Mouse (Mus musculus): ENCODE measurements around the gene Cntd1.
"Not testable (repeated sequence)": the region's sequence is repeated elsewhere in the genome, so short reads cannot be mapped to it uniquely, and the experiment has no call there.

The Cntd1 gene

DNA sequence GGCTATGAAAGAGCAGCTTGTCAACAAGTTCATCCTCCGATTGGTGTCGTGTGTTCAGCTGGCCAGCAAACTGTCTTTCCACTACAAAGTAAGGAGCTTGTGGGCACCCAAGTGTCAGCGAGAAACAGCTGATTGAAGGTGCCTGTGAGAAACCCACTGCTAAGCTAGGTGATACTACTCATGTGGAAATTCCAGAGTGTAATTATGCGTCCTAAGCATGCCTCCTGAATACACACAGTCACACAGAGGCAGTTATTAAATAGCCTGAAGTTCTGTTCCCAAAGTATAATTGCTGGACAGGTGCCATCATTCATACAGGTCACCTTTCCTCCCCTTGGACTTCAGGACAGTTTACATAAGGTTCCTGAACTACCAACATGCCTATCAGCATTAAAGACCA, 5.0 kb downstream of the Cntd1 start:
- in situ Hi-C loops (cut with MseI, MboI) = no loop called here

DNA sequence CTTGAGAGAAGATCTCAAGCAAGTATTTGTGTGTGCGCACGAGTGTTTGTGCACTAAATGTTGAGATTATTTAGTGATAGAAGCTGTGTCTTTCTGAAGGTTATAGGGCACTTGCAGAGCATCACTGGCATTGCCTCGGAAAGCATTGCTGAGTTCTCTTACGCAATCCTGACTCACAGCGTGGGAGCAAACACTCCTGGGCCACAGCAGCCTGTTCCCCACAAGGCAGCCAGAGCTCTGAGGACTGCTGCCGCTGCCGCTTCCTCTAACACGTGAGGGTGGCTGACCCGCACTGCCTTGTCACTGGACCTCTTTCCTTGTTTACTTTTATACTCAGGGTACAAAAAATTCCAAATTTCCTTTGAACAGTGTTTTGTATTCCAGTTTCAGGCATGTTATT, 8.5 kb downstream of the Cntd1 start:
- in situ Hi-C loops (cut with MseI, MboI) = no loop called here

GRCm38 (mm10) chr11:101291231-101291630, 12.4 kb downstream of the Cntd1 start:
- in situ Hi-C loops (cut with MseI, MboI) = no loop called here

DNA sequence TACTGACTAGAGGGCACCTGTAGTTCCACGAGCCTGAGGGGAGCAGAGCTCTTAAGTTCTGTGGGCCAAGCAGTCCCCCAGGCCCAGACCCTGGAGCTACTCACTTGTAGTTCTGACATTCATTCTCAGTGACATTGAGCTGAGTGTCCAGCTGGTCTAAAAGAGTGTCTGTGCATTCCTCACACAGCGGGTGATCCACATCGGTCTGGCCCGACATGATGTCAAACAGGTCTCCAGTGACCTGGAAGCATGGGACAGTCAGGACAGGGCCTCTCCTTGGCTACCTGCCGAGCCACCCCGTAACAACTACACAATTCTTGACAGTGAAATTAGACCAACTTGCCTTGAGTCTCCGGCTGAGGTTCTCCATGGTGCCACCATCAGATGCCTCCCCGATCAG, 16.4 kb downstream of the Cntd1 start:
- in situ Hi-C loops (cut with MseI, MboI) = no loop called here

GRCm38 (mm10) chr11:101300881-101301280, 22.1 kb downstream of the Cntd1 start:
- in situ Hi-C loops (cut with MseI, MboI) = loop anchor here in 1 of 2 experiments (10.0 kb wide), 1 partner anchor 86 kb away; no protein-coding TSS in a partner anchor

DNA sequence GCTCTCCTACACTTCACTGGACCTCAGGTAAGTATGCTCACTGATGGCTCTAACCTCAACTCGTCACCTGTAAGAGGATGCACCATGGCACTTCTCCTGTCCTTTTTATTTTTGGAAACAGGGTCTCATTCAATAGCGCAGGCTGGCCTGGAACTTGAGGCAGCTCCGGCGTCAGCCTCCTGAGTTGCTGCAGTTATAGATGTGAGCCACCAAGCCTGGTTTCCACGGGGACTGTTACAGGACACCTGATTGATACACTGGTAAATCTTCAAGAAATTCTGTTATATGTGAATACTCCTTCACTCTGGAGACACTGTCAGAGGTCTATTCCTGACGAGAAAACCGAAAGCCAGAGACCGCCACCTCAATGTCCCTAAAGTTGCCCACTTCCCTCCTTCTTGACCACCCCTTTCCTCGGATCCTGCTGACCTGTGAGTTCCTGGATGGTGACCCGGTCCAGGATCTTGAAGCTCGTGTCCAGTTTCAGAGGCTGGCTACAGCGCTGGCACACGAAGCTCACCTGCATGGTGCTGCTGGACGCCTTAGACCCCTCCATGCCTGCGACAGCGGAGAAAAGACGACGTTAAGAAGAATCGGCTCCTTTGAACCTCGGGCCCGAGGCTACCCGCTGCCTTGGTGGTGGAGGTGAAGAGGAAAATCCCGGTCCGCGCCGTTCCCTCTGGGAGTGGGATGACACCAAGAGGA, 22.6 kb downstream of the Cntd1 start:
- in situ Hi-C loops (cut with MseI, MboI) = loop anchor here in 1 of 2 experiments (10.0 kb wide), 1 partner anchor 87 kb away; no protein-coding TSS in a partner anchor

DNA sequence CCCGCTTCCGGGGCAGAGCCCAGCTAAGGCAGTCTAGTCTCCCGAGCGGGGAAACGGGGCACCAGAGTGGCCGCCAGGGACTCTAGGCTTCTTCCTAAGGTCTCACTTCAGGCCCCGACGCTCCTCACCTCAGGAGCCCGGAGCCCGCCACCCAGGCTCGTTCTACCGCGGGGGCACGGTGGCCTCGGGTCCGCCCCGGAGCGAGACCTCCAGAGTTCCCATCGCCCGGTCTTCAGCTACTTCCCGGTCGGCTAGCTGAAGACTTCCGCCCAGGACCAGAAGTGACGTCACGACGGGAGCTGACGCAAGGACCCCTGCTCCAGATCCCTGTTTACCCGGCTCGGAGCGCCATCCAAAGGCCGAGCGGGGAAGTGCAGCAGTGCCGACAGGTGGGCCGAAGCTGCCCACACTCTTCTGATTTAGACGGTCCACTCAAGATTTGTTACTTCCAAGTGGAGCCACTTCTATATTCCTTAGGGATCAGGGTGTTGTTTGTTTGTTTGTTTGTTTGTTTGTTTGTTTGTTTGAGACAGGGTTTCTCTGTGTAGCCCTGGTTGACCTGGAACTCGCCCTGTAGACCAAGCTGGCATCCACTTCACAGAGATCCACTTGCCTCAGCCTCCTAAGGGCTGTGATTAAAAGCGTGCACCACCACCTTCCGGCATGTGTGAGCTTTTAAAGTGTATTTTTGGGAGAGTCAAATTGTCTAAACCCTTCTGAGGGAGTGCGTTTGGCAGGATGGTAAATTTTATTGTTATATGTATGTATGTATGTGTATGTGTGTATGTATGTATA, 23.4 kb downstream of the Cntd1 start, which contains the start of gene Becn1:
TSS of gene Becn1 (minus strand) at position 283 of the 795 bp plus-strand sequence.
- in situ Hi-C loops (cut with MseI, MboI) = loop anchor here in 1 of 2 experiments (10.0 kb wide), 1 partner anchor 87 kb away; no protein-coding TSS in a partner anchor

GRCm38 (mm10) chr11:101307744-101308143, 28.9 kb downstream of the Cntd1 start:
- in situ Hi-C loops (cut with MseI, MboI) = loop anchor here in 1 of 2 experiments (10.0 kb wide), 1 partner anchor 93 kb away; no protein-coding TSS in a partner anchor

- in situ Hi-C loops (cut with MseI, MboI) = no loop called here
These were observed 32.3 kb downstream of the Cntd1 start for GRCm38 (mm10) chr11:101311083-101311482.

DNA sequence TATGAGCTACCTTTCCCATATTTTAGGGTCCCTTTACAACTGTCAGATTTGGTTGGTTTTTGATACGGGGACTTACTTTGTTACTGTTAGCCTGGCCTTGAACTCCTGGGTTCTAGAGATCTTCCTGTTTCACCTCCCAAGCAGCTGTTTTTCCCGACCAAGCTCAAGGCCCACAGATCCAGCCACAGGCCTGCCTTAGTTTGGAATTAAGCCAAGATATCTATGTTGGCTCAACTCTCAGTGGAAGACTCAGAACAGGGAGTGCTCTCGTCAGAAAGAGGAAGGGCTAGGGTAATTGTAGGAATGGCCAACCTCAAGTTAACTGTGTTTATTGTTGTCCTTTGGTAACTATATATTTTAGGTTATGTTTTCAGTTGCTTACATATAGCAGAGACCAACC, 33.3 kb downstream of the Cntd1 start:
- in situ Hi-C loops (cut with MseI, MboI) = no loop called here

- in situ Hi-C loops (cut with MseI, MboI) = no loop called here
These were observed 35.8 kb downstream of the Cntd1 start for GRCm38 (mm10) chr11:101314567-101314966.

- in situ Hi-C loops (cut with MseI, MboI) = no loop called here
These were observed 36.4 kb downstream of the Cntd1 start for GRCm38 (mm10) chr11:101315082-101315650.

GRCm38 (mm10) chr11:101315665-101316500, 37.1 kb downstream of the Cntd1 start, which contains the start of gene Psme3:
TSS of gene Psme3 (plus strand) at chr11:101316213.
- in situ Hi-C loops (cut with MseI, MboI) = no loop called here

GRCm38 (mm10) chr11:101316501-101316917, 37.7 kb downstream of the Cntd1 start:
- in situ Hi-C loops (cut with MseI, MboI) = no loop called here

GRCm38 (mm10) chr11:101323609-101324008, 44.8 kb downstream of the Cntd1 start:
- in situ Hi-C loops (cut with MseI, MboI) = loop anchor here in 1 of 2 experiments (5.0 kb wide), 1 partner anchor 74 kb away; no protein-coding TSS in a partner anchor

DNA sequence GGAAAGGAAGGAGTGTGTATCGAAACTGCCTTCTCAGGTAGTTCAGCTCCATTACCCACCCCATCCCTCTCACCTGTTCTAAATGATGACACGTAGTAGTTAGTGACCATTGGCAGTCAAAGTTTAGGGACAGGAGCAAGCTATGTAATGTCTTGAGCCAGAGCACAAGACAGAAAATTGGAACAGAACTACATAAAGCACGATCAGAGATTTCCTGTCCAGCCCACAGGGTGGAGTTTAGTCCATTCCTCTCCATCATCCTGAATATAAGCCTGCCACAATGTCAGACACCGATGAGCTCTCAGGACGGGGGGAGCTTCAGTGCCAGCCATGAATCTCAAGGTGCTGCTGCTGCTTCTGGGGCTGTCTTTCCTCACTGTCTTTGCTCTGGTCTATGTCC, 46.0 kb downstream of the Cntd1 start, which contains the start of gene Aoc2:
TSS of gene Aoc2 (plus strand) at position 301 of the 400 bp plus-strand sequence.
- in situ Hi-C loops (cut with MseI, MboI) = loop anchor here in 1 of 2 experiments (5.0 kb wide), 1 partner anchor 73 kb away; no protein-coding TSS in a partner anchor

- in situ Hi-C loops (cut with MseI, MboI) = not testable (repeated sequence)
These were observed 46.4 kb downstream of the Cntd1 start for GRCm38 (mm10) chr11:101325201-101325600.

DNA sequence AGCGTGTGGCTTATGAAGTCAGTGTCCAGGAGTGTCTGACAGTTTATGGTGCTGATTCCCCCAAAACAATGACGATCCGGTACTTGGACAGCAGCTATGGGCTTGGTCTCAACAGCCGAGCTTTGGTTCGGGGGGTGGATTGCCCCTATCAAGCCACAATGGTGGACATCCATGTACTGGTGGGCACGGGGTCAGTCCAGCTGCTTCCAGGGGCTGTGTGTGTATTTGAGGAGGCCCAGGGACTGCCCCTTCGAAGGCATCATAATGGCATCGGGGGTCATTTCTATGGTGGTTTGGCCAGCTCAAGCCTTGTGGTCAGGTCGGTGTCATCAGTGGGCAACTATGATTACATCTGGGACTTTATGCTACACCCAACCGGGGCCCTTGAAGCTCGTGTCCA, 47.3 kb downstream of the Cntd1 start:
- in situ Hi-C loops (cut with MseI, MboI) = no loop called here

DNA sequence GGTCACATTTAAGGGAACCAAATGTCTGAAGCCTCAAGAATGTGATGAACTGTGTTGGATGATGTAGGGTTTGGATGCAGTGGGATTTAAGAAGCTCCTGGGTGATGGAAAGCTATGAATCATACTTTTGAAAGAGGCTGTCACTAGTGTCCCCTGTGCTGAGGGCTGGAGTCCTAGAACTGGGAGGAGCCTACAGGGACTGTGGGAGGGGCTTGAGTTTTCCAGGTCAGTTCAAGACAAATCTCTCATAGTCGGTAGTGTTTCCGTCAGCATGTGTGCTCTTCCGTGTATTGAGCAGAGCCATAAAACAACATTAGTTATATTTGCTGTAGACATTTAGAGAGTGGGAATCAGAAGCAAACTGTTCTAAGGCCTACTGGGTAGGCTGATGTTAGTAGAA, 48.5 kb downstream of the Cntd1 start:
- in situ Hi-C loops (cut with MseI, MboI) = no loop called here

DNA sequence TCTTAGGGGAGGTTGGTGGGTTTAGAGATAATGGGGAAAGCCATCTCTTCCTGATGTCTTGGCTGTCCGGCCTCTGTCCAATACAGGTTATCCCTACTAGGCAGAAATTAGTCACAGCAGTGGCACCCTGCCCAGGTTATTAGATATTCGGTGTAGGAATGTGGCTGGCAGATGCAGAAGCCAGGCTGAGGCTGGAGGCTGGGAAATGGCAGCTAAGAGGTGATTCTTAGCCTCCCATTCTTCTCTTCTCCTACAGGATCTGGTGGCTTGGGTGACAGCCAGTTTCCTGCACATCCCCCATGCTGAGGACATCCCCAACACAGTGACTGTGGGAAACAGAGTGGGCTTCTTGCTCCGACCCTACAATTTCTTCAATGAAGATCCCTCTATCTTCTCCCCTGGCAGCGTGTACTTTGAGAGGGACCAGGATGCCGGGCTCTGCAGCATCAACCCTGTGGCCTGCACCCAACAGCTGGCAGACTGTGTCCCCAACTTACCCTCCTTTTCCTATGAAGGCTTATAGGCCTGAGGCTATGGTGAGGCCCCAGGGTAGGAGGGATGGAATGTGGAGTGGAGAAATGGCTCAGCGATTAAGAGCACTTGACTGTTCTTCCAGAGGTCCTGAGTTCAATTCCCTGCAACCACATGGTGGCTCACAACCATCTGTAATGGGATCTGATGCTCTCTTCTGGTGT, 50.3 kb downstream of the Cntd1 start:
- in situ Hi-C loops (cut with MseI, MboI) = no loop called here
